Mouse (Mus musculus) megakaryocyte-erythroid progenitor cell, adult 5-6 weeks (primary cell): ENCODE data around the gene Mapk10. TPM values are rescaled to one million over a fixed set of nuclear protein-coding genes. Genes with fewer than 3 reads are reported as not detected.

Experiments
- ATAC-seq: replicated peaks from 2 replicates; pipeline ENCODE4 v1.8.0; 2016; ENCODE audit warnings: mild to moderate bottlenecking, inconsistent platforms; ENCODE audit not compliant: severe bottlenecking, poor library complexity, low FRiP score, low TSS enrichment
- total RNA-seq, 2 experiments: library from RNA; stranded (forward) in 1 of 2; stranded (reverse) in 1 of 2; fragments of 200-1000, 215-1000 nt in 1 of 2; fragments of >200 nt in 1 of 2; fragmentation: Nextera tagmentation in 1 of 2; gene quantifications; 2 replicates each; pipeline ENCODE4 v1.2.3; 2014 to 2017

Gene Mapk10
- total RNA-seq, 2 experiments from 2014 or later = not detected

- ATAC-seq = no peak
These were observed 125.3 kb downstream of the Mapk10 start for GRCm38 (mm10) chr5:103085844-103086243.

GRCm38 (mm10) chr5:103075451-103075850 lies 135.7 kb downstream of the Mapk10 start:
- ATAC-seq = no peak

GRCm38 (mm10) chr5:103072200-103072825 lies 138.8 kb downstream of the Mapk10 start:
- no peak for ATAC-seq

GRCm38 (mm10) chr5:103071006-103071612 lies 140.0 kb downstream of the Mapk10 start:
- no peak for ATAC-seq

- ATAC-seq = no peak
These were observed 160.7 kb downstream of the Mapk10 start for GRCm38 (mm10) chr5:103050319-103050916.

GRCm38 (mm10) chr5:103048011-103048410 lies 163.1 kb downstream of the Mapk10 start:
- no peak for ATAC-seq

GRCm38 (mm10) chr5:103037752-103038151 lies 173.4 kb downstream of the Mapk10 start:
- ATAC-seq = no peak

- ATAC-seq = no peak
These were observed 182.1 kb downstream of the Mapk10 start for GRCm38 (mm10) chr5:103028940-103029621.

GRCm38 (mm10) chr5:103022504-103023172 lies 188.5 kb downstream of the Mapk10 start:
- ATAC-seq = no peak

- ATAC-seq = no peak
These were observed 189.7 kb downstream of the Mapk10 start for GRCm38 (mm10) chr5:103021479-103021878.

- ATAC-seq = no peak
These were observed 190.2 kb downstream of the Mapk10 start for GRCm38 (mm10) chr5:103020954-103021353.

- ATAC-seq = no peak
These were observed 191.0 kb downstream of the Mapk10 start for GRCm38 (mm10) chr5:103020127-103020526.

GRCm38 (mm10) chr5:103017637-103018036 lies 193.5 kb downstream of the Mapk10 start:
- no peak for ATAC-seq

GRCm38 (mm10) chr5:103014309-103014708 lies 196.8 kb downstream of the Mapk10 start:
- no peak for ATAC-seq

GRCm38 (mm10) chr5:103008894-103009293 lies 202.2 kb downstream of the Mapk10 start:
- ATAC-seq = no peak

GRCm38 (mm10) chr5:103002116-103002515 lies 209.0 kb downstream of the Mapk10 start:
- ATAC-seq = no peak

- ATAC-seq = no peak
These were observed 210.6 kb downstream of the Mapk10 start for GRCm38 (mm10) chr5:103000572-103000971.

GRCm38 (mm10) chr5:102998524-102998923 lies 212.6 kb downstream of the Mapk10 start:
- no peak for ATAC-seq

GRCm38 (mm10) chr5:102997907-102998306 lies 213.2 kb downstream of the Mapk10 start:
- ATAC-seq = no peak

GRCm38 (mm10) chr5:102996331-102996730 lies 214.8 kb downstream of the Mapk10 start:
- ATAC-seq = no peak
